Mouse (Mus musculus) spleen, embryonic (tissue): ENCODE results near the gene Olfr31.

Experiments used
- CTCF ChIA-PET: fragments of 350-600 bp; sonication (Branson Sonifier 250); formaldehyde crosslinking; loops from one replicate; lab custom pipeline; 2022; lab: Charles Lee

Olfr31 gene

GRCm38 (mm10) chr14:14322528-14322927 is at the start of gene Olfr31:
Gene Olfr31 (plus strand): TSS chr14:14322828.
- CTCF ChIA-PET: no interaction called here

- CTCF ChIA-PET: no interaction called here
These were observed 28.2 kb upstream of the Olfr31 start for GRCm38 (mm10) chr14:14294426-14294825.

GRCm38 (mm10) chr14:14308938-14309337 is 13.7 kb upstream of the Olfr31 start:
- CTCF ChIA-PET: no interaction called here

- CTCF ChIA-PET: no interaction called here
These were observed 13.2 kb upstream of the Olfr31 start for GRCm38 (mm10) chr14:14309416-14309815.

- CTCF ChIA-PET: interaction anchor here (0.6 kb wide), 1 partner anchor 369 kb away, joined by 6 read pairs; no protein-coding TSS in a partner anchor
These were observed 22.7 kb downstream of the Olfr31 start for GRCm38 (mm10) chr14:14345113-14345871.

GRCm38 (mm10) chr14:14345948-14346812 is 23.6 kb downstream of the Olfr31 start, which contains the start of gene Il3ra:
Gene Il3ra (plus strand): TSS chr14:14346275.
- CTCF ChIA-PET: interaction anchor here (0.6 kb wide), 1 partner anchor 368 kb away, joined by 6 read pairs; no protein-coding TSS in a partner anchor

- CTCF ChIA-PET: no interaction called here
These were observed 24.1 kb downstream of the Olfr31 start for GRCm38 (mm10) chr14:14346813-14347100.

- CTCF ChIA-PET: no interaction called here
These were observed 24.7 kb downstream of the Olfr31 start for GRCm38 (mm10) chr14:14347151-14347835.

GRCm38 (mm10) chr14:14347836-14348621 is 25.4 kb downstream of the Olfr31 start:
- CTCF ChIA-PET: no interaction called here

- CTCF ChIA-PET: interaction anchor here (0.6 kb wide), 1 partner anchor 515 kb away, joined by 3 read pairs; no protein-coding TSS in a partner anchor
These were observed 26.2 kb downstream of the Olfr31 start for GRCm38 (mm10) chr14:14348674-14349401.

GRCm38 (mm10) chr14:14349485-14350262 is 27.0 kb downstream of the Olfr31 start:
- CTCF ChIA-PET: interaction anchor here (0.6 kb wide), 1 partner anchor 514 kb away, joined by 3 read pairs; no protein-coding TSS in a partner anchor

- CTCF ChIA-PET: no interaction called here
These were observed 27.9 kb downstream of the Olfr31 start for GRCm38 (mm10) chr14:14350263-14351147.

- CTCF ChIA-PET: no interaction called here
These were observed 28.5 kb downstream of the Olfr31 start for GRCm38 (mm10) chr14:14351148-14351455.

- CTCF ChIA-PET: no interaction called here
These were observed 29.3 kb downstream of the Olfr31 start for GRCm38 (mm10) chr14:14351721-14352590.

- CTCF ChIA-PET: no interaction called here
These were observed 30.0 kb downstream of the Olfr31 start for GRCm38 (mm10) chr14:14352606-14353005.

GRCm38 (mm10) chr14:14353081-14353732 is 30.6 kb downstream of the Olfr31 start:
- CTCF ChIA-PET: no interaction called here
